Mouse (Mus musculus) left cerebral cortex, adult 9 months (tissue): Measurements from ENCODE around the gene Tmem29.
"Not testable (repeated sequence)": the region's sequence is repeated elsewhere in the genome, so short reads cannot be mapped to it uniquely, and the experiment has no call there.

Experiments
- DNase-seq, 2 experiments: peaks; one replicate each; pipeline ENCODE4 v3.0.0; 2022; ENCODE audit warnings: low spot score in 2 of 2

Tmem29 gene

DNA sequence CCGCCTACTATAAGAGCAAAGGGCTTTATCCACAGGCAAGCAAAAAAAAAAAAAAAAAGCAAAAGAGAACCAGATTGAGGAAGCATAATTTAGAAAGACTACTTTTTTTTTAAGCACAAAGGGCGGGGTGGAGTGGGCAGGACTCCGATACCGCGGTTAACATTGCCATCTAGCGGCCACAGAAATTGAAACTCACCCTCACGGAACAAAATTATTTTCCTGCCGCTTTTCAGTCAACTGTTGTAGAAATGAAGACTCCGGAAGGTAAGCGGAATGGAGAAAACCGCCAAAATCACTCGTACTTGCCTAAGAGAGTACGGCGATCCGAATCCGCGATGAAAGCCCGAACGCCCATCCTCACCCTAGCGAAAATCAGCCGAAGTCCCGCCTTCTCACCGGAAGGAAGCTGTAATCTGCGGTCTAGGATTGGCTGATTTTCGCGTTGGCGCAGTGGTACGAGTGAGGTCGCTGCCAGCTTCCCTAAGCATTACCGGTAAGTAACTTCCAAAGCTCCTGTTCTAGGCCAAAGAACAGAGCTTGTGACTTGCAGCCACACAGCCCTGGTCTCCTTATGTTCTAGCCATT is at the start of gene Tmem29:
Tmem29 (minus strand) TSS at position 389 of the 585 bp plus-strand sequence.
- DNase-seq: peak; percentile 51 to 95

DNA sequence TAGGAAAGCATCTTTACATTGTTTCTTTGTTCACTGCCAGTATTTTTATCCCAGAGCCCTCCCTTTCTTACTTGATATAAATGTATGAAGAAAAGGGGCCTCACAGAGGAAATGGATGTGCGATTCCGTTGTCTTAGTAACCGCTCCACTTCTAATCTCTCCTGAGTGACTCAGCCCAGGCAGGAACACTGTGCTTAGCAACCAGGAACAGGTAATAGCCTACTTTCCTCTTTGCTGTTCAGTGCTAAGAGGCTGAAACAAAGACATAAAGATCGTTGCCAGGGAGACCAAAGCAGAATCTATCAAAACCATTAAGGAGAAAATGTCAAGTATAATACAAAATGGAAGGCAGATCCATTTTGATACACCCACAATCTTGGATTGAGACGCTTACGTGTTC is 49.7 kb upstream of the Tmem29 start:
- peak; percentile 26 to 55 for DNase-seq

- DNase-seq: not testable (repeated sequence)
These were observed 28.9 kb upstream of the Tmem29 start for GRCm38 (mm10) chrX:150487811-150488210.

DNA sequence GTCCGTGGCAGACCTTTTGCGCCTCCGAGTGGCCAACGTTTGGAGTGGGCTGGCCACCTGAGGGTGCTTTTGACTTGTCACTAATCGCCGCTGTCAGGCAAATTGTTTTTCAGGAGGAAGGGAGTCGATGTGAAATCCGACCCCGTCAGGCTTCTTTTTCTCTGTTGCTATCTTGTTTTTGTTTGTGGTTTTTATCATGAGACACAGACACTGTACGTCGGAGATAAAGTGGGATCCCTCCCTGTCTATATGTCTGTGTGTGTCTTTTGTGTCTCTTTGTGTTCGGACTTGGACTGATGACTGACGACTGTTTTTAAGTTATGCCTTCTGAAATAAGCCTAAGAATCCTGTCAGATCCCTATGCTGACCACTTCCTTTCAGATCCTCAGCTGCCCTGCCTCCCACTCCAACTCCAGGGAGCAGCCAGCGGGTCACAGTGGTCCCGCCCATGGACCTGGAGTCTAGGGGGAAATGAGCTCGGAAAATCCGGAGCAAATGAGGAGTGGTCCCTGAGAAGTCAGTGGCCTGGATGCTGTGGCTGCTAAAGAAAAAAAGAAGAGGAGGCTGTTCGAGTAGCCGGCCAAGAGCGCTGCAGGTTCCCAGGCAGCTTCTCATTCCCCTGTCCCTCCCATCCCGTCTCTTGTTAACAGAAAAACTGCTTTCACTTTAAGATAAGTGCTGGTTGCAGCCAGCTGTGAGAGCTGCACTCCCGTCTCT is 27.5 kb upstream of the Tmem29 start:
- DNase-seq: not testable (repeated sequence)

DNA sequence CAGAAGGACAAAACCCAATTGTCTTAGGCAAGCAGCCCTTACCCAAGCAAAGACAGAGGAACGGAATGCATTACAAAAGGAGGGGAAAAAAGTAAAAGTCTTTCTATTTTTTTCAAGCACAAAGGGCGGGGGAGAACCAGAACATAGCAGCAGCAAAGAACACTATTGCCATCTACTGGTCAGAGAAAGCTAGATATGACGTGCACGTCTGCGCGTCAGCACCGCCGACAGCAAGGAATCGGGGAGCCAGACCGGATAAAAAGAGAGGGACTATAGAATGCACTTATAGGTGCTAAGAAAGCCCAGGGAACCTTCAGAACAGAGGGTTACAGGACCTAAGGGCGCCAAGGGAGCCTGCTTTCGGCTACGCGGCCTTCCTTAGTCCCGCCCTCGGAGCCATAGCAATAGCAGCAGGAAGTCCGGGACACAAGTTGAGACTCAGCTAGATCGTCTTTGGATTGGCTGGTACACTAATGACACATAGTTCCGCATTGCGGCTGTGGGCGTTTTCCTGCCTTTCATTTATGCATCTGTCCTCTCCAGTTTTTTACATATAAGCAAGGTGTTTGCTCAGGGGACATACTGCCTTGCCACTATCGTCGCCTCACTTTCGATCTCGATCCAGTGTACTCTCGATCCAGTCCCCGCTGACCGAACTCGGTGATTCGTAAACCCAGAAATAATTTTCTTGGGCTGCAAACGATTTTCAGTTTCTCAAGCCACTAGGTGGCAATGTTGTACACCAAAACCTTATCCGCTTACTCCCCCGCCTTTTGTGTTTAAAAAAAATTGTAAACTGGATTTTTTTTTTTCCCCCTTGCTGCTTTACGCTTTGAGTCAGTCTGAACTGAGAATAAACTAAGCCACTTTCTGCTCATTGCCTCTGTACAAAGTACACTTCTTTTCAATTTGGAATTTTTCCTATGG is 19.2 kb upstream of the Tmem29 start:
- DNase-seq: peak; percentile 87 to 95

DNA sequence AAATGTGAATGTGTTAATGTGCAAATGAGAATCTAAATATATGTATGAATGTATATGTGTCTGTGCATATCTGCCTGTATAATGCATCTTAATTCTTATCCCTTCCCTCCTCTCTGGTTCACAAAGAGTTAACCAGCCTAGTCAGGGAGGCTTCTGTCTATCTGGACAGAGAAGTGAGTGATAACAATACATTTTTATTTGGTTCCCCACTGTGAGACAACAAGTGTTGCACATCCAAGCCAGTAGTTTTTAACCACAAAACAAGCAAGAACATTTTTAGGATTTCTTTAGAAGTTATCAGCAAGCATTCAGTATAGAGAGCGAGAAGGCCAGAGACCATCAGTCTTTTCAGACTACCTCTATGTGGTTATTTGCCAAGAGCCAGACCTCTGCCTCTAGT is 12.5 kb upstream of the Tmem29 start:
- DNase-seq: no peak

DNA sequence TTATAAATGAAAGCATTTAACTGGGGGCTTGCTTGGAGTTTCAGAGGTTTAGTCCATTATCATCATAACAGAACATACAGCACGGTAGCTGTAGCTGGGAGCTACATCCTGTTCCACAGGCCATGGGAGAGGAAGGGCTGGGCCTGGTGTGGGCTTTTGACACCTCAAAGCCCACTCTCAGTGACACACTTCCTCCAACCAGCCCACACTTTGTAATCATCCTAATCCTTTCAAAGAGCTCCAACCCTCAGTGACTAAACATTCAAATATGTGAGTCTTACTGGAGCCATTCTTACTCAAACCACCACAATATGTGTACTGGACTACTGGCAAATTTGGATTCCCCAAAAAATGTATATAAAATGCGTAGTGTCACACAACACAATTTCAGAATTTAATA is 9.3 kb upstream of the Tmem29 start:
- DNase-seq: no peak

DNA sequence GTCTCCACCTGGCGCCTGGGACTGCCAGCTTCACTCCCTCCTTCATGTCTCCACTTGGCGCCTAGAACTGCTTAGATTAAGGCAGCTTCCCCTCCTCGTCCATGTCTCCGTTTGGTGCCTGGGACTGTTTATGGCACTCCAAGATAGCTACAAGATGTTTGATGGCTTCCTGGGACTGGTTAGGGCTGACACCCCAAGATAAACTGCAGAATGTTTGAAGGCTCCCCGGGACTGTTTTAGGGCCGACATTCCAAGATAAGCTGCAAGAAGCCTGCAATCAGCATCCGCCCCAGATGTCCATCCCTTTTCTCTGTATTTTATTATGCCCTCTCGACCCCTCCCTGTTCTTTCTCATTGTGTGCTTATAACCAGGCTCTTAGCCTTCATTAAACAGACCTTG is 7.9 kb upstream of the Tmem29 start:
- DNase-seq: not testable (repeated sequence)

GRCm38 (mm10) chrX:150460143-150460542 is 1.2 kb upstream of the Tmem29 start:
- DNase-seq: no peak

- peak in 1 of 2 experiments; percentile 28 for DNase-seq
These were observed 515 bp upstream of the Tmem29 start for GRCm38 (mm10) chrX:150459411-150459927.

- no peak for DNase-seq
These were observed 818 bp downstream of the Tmem29 start for GRCm38 (mm10) chrX:150458136-150458535.

DNA sequence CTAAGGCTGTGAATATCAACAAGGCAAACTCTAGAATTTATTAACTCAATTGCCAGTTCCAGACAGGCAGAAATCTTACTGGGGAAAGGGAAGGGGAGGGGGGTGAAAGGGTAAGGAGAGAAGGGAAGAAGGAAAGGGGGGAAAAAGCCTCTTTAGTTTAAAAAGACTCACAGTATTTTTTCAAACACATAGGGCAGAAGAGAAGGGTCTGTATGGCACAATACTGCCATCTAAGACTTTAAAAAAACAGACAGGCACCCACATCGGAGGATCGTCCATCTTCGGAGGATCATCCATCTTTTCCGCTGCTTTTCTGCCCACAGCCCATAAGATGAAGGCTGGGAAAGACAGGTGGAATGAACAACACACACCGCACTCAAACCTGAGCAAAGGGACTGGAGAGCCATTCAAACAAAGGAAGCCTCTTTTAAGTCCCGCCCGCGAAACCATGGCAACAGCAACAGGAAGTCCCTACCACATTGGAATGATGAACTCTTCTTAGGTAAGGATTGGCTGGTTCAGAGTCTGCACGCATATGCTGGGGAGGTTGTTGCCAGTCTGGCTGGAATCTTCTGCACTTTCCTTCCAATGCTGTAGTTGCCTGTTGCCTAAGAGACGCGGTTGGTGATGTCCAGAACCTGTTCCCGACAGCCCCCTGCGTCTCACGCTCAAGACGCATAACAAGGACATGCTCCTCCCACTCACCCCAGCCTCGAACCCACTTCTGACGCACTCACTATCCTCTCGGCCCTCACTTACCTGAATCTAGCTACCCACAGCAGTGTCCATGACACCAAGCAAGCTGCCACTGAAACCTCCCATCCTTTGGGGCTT is 18.2 kb downstream of the Tmem29 start:
- DNase-seq: peak; percentile 76 to 85

DNA sequence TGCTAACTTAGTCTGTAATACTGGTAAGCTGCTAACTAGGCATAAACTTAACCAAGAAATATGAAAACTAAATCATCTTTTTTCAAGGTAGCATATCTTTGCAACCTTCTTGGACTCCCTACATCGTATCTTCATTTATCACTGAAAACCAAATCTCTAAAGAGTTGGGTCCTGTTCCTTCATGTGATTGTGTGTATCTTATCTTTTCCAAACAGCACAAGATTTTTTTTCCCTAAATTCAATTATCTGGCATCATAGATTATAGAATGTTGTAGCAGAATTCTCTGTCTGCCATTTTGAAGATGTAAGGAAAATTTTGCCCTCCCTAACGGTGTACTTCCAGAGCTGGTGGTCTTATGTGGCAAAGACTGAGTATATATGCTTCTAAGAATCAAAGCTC is 22.6 kb downstream of the Tmem29 start:
- DNase-seq: no peak

- DNase-seq: no peak
These were observed 23.6 kb downstream of the Tmem29 start for GRCm38 (mm10) chrX:150435367-150435766.

DNA sequence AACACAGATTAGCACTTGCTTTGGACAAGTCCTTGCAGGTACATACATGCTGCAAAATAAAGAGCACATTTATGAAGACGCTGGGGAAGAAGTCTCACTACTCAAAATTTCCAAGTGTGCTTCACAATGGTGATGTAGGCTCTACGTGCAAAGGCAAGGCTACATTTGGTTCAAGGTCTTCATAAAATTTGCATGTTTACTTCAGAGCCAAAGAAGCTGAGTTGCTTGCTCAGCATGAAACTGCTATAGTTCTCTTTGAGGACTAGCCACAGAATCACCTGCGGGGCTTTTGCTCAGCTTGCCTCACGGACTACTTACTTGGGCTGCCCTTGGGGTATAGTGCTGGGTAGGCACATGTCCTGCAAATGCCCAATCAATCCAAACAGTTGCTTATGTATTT is 45.4 kb downstream of the Tmem29 start:
- DNase-seq: no peak
